Mouse (Mus musculus) left cerebral cortex, postnatal 36 days (tissue): Measurements from ENCODE around the gene Cyp1b1. TPM values are rescaled to one million over a fixed set of nuclear protein-coding genes. Genes with fewer than 3 reads are reported as not detected.
A peak's percentile ranks its signal among the peaks of the same experiment; 100 is the strongest.

ENCODE experiments used
- DNase-seq, 2 experiments: peaks; one replicate each; pipeline ENCODE4 v3.0.0; 2021 to 2022; ENCODE audit warnings: low spot score in 2 of 2, mixed read lengths in 1 of 2
- intact Hi-C: fragments of 180-260 bp; cut with DNase I; formaldehyde crosslinking; loops from one replicate; pipeline ENCODE4 v1.15.1; 2025
- total RNA-seq, 2 experiments: library from RNA; stranded (reverse); gene quantifications; 2 replicates each; pipeline ENCODE4 v1.2.3; 2021

Cyp1b1 gene
- 1 to 10 TPM; 2.3 to 3.6 TPM for total RNA-seq

GRCm38 (mm10) chr17:79714931-79715637 lies at the start of gene Cyp1b1:
Cyp1b1 (minus strand) TSS chr17:79715061.
- intact Hi-C loops: loop anchor here (5.0 kb wide), 1 partner anchor 53 kb away; no protein-coding TSS in a partner anchor

GRCm38 (mm10) chr17:79761841-79762240 lies 47.0 kb upstream of the Cyp1b1 start:
- intact Hi-C loops: no loop called here
- DNase-seq: no peak

More at GRCm38 (mm10) chr17:79714931-79715637, at the start of gene Cyp1b1:
- DNase-seq: no peak

- intact Hi-C loops: no loop called here
- DNase-seq: peak in 1 of 2 experiments; percentile 9
Measured at GRCm38 (mm10) chr17:79753831-79754230, 39.0 kb upstream of the Cyp1b1 start.

GRCm38 (mm10) chr17:79752836-79753235 lies 38.0 kb upstream of the Cyp1b1 start:
- no peak for DNase-seq

GRCm38 (mm10) chr17:79751661-79752191 lies 36.9 kb upstream of the Cyp1b1 start:
- DNase-seq: no peak
- intact Hi-C loops: no loop called here

More at GRCm38 (mm10) chr17:79752836-79753235, 38.0 kb upstream of the Cyp1b1 start:
- intact Hi-C loops: no loop called here

- intact Hi-C loops: no loop called here
- DNase-seq: no peak
Measured at GRCm38 (mm10) chr17:79749647-79750046, 34.8 kb upstream of the Cyp1b1 start.

GRCm38 (mm10) chr17:79746954-79747353 lies 32.1 kb upstream of the Cyp1b1 start:
- intact Hi-C loops: no loop called here
- DNase-seq: no peak

- intact Hi-C loops: no loop called here
- DNase-seq: no peak
Measured at GRCm38 (mm10) chr17:79746146-79746591, 31.3 kb upstream of the Cyp1b1 start.

- no peak for DNase-seq
- intact Hi-C loops: no loop called here
Measured at GRCm38 (mm10) chr17:79745051-79745731, 30.3 kb upstream of the Cyp1b1 start.

GRCm38 (mm10) chr17:79743507-79743906 lies 28.6 kb upstream of the Cyp1b1 start:
- intact Hi-C loops: no loop called here
- DNase-seq: no peak

GRCm38 (mm10) chr17:79742635-79743034 lies 27.8 kb upstream of the Cyp1b1 start:
- DNase-seq: no peak
- intact Hi-C loops: no loop called here

GRCm38 (mm10) chr17:79738847-79739498 lies 24.1 kb upstream of the Cyp1b1 start:
- intact Hi-C loops: no loop called here
- no peak for DNase-seq

GRCm38 (mm10) chr17:79737598-79737997 lies 22.7 kb upstream of the Cyp1b1 start:
- DNase-seq: no peak
- intact Hi-C loops: no loop called here

- intact Hi-C loops: no loop called here
- no peak for DNase-seq
Measured at GRCm38 (mm10) chr17:79733039-79733438, 18.2 kb upstream of the Cyp1b1 start.

GRCm38 (mm10) chr17:79730988-79731387 lies 16.1 kb upstream of the Cyp1b1 start:
- no peak for DNase-seq
- intact Hi-C loops: no loop called here

GRCm38 (mm10) chr17:79728585-79729503 lies 14.0 kb upstream of the Cyp1b1 start:
- DNase-seq: peak in 1 of 2 experiments; percentile 5
- intact Hi-C loops: no loop called here

- no peak for DNase-seq
- intact Hi-C loops: no loop called here
Measured at GRCm38 (mm10) chr17:79728053-79728584, 13.3 kb upstream of the Cyp1b1 start.

GRCm38 (mm10) chr17:79726613-79727012 lies 11.8 kb upstream of the Cyp1b1 start:
- intact Hi-C loops: no loop called here

GRCm38 (mm10) chr17:79720681-79721080 lies 5.8 kb upstream of the Cyp1b1 start:
- intact Hi-C loops: no loop called here
- no peak for DNase-seq

More at GRCm38 (mm10) chr17:79726613-79727012, 11.8 kb upstream of the Cyp1b1 start:
- DNase-seq: no peak
